Mouse (Mus musculus) ovary, postnatal 36 days (tissue): Measurements from ENCODE around the gene Skp2.

Experiments
- DNase-seq: peaks from one replicate; pipeline ENCODE4 v3.0.0; 2022; ENCODE audit warnings: low spot score, mixed read lengths

Gene Skp2

DNA sequence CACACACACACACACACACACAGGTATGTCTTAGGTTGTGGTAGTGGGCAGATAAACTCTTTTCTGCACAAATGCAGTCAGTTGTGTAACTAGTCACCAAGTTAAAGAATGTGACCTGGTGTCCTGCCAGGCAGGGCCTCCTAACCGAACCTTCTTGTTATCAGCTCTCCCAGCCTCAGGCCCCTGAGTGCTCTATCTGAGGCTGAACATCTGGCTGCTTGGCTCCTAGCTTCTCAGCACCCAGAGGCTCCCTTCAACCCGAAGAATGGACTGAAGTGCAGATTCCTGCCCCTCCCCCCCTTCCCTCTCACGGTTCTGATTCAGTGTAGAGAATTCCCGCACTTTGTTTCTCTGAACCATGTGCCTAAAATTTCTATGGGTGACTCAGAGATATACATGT, 80.6 kb downstream of the Skp2 start:
- DNase-seq, result peak; percentile 25

DNA sequence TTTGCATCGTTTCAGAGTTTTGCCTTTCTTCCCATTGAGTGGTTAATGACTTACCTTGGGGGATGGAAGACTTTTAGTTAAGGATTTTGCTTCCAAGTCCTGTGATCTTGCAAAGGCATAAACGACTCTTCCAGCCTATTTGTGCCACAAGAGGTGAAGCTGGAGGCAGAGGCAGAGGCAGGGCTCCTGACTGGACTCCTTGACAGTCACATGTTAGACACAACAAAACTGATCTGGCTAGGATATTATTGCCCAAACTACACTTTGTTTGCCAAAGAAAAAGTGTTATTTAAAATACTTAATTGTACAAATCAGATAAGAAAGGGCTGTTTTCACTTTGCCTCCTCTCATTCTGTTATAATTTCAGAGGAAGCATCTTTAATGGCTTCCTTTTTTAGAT, 81.1 kb downstream of the Skp2 start:
- no peak for DNase-seq

DNA sequence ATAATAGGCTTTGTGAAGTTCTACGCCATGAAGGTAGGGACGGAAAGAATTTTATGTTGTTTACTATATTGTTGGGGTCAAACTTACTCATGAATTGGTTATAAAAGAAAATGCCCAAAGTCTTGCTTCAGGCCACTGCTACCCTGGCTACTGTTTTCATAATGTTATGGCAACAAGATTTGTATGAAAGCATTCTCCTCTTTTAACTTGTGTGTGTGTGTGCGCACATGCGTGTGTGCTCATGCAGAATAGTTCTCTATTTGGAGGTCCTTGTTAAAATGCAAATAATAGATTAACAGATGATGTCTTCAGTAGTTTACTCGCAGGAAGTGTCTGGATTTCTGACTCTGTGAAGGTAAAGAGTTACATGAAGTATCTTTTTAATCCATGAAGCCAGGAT, 81.5 kb downstream of the Skp2 start:
- DNase-seq, result no peak

DNA sequence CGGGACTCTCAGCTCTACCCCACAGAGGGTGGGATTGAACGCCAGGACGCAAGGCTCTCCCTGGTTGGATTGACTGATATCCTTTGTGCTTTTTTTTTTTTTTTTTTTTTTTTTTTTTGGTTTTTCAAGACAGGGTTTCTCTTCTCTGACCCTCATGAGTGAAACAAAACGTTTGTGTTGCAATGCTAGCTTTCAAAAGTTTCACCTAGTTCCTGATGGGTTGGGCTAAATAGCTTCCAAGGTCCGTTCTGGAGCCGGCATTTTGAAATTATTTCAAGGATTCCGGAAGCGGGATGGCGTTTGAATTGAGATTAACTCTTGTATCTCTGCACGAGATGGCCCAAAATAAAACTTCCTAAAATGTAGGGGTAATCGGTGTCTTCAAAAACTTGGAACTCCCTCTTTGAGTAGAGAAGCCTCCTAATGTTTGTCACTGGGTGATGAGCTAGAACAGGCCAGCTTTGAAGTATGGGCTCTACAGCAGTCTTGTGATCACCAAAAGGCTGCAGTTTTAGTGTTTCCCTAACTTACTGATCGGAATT, 82.1 kb downstream of the Skp2 start:
- no peak for DNase-seq

DNA sequence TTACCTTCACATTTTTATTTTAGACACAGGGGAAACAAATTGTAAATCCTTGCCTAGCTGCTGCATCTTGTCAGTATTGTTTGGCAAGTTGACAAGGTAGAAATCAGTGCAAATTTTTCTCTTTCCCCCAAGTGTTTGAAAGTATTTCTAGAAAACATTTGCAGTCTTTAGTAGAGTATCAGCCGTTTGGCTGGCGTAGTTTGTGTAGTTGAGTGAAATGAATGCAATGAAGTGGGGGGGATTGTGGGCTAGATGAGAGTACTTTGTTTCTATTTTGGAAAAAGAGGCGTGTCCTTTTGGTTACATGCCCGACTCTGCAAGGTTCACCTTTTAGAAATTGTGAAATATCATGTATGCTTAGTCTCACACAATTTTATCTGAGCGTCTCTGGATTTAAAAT, 82.6 kb downstream of the Skp2 start:
- no peak for DNase-seq

DNA sequence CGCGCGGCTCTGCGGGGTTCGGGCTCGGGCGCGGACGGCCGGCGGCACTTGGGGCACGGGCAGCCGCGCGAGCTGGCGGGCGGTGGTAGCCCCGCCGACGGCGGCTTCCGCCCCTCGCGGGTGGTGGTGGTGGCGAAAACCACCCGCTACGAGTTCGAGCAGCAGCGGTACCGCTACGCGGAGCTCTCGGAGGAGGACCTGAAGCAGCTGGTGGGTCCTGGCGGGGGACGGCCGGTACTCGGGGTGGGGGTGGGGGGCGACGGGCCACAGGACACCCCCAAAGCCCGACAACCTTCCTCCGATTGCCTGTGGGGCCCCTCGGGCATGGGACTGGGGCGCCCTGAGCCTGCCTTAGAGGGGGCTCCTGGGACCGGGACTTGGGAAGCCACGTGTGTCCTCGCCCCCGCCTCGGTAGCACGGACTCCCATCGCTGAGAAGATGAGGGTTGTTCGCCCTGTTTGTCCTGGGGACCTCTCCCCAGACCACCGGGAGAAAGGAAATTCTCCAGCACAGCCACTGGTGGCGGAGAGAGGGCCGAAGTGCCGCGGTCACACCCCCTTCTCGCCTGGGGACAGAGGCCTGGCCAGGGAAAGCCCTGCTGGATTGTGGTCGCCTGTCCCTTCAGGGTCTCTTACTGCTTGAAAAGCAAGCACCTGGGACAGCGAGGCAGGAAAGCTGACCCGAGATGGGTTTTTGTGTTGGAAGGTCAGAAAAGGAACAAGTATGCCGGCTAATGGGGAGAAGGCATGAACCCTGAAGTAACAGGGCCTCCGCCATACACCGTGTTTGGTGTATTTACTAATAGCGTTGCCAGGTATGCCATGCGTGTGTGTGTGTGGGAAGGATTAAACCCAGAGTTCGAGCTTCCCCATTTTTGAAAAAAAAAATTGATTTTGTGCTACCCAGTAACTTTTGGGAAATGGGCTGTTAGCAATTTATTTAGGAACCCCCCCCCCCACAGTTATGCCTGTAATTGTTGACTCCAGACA, 83.4 kb downstream of the Skp2 start:
- peak; percentile 49 for DNase-seq

DNA sequence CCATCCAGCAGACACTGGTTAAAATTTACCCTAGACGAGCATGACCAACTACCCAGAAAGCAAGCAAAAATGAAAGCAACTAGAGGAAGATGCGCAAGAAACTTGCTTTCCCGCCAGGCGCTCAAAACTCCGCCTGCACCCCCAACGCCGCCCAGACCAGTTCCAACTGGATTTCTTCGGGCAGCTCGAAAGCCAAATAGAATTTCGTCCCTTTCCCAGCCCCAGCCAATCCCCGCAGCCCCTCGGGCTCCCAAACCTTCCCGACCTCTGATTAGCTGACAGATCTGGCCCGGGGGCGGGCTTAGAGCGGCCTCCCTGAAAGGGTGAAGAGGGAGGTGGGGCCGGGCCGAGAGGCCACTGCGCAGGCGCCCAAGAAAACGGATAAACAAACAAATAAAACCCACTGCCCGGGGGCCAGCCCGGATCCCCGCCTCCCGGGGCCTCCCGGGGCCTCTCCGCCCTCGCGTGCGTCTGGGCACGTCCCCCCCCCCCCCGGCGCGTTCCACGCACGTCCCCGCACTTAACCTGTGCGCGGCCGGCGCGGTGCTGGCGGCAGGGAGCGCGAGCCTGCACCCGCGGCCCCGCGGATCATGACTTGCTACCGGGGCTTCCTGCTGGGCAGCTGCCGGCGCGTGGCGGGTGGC, 84.2 kb downstream of the Skp2 start, which contains the start of gene Nadk2:
Gene Nadk2, plus strand, starts transcription at position 349 of the 644 bp plus-strand sequence.
- peak; percentile 99 for DNase-seq

DNA sequence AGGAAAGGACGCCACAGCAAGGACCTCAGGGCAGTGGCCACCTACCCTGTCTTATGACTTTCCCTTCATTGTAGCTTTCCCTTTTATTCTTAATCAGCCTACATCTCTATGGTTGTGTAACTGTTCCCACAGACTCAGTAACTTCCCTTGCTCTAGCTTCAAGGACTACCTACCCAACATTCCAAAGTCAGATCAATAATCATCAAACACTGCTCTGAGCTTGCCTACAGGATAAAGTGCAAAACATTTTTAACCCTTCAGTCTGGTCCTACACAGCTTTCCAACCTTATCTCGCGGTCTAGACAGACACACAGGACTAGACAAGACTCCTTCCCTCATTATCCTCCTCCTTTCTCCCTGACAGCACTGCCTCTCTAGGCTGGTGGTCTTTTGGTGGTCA, 84.9 kb downstream of the Skp2 start:
- DNase-seq, result no peak

DNA sequence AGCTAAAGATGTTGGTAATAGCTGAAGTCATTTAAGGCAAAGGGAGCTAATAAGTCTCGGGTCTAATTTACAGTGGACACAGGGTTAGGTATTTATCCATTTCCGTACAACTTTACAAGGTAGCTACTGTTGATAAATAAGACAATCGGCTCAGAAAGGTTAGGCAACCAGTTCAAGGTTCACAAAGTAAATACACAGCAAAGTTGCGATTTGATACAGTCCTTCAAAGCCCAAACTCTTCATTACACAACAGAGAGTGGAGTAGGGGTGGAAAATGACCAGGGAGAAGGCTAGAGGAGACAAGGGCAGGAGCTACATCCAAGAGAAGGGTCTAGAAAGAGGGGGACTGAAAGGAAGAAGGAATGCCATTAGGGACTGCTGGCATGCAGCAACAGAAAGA, 86.3 kb downstream of the Skp2 start:
- DNase-seq, result no peak
